Mouse (Mus musculus) liver, embryonic 15.5 days (tissue): ENCODE data around the gene Fanci. TPM values are rescaled to one million over a fixed set of nuclear protein-coding genes. Genes with fewer than 3 reads are reported as not detected.

Experiments
- ATAC-seq: fragments of 200-750 bp; cut with Nextera tagmentation; 2 replicates; pipeline ENCODE4 v1.8.0; 2017; ENCODE audit warnings: moderate number of reproducible peaks, mild to moderate bottlenecking, moderate library complexity; ENCODE audit not compliant: insufficient read depth
- H3K27ac ChIP-seq: fragments of 300-500 bp; sonication (generic); replicated peaks from 2 replicates; pipeline ENCODE4 v1.5.1; 2015; ENCODE audit warnings: mild to moderate bottlenecking, inconsistent platforms
- H3K27me3 ChIP-seq: fragments of 300-500 bp; sonication (generic); 2 replicates; pipeline ENCODE4 v1.6.1; 2015; ENCODE audit warnings: mild to moderate bottlenecking, inconsistent platforms
- H3K36me3 ChIP-seq: fragments of 300-500 bp; sonication (generic); replicated peaks from 2 replicates; pipeline ENCODE4 v1.6.1; 2015; ENCODE audit warnings: moderate library complexity, mild to moderate bottlenecking, inconsistent platforms
- H3K4me1 ChIP-seq: fragments of 300-500 bp; sonication (generic); replicated peaks from 2 replicates; pipeline ENCODE4 v1.6.1; 2015; ENCODE audit warnings: inconsistent platforms
- H3K4me2 ChIP-seq: fragments of 300-500 bp; sonication (generic); 2 replicates; pipeline ENCODE4 v1.6.1; 2015; ENCODE audit warnings: moderate library complexity, mild to moderate bottlenecking, inconsistent platforms
- H3K4me3 ChIP-seq: fragments of 300-500 bp; sonication (generic); replicated peaks from 2 replicates; pipeline ENCODE4 v1.5.1; 2015; ENCODE audit warnings: mild to moderate bottlenecking, inconsistent platforms
- H3K9ac ChIP-seq: fragments of 300-500 bp; sonication (generic); 2 replicates; pipeline ENCODE4 v1.6.1; 2015; ENCODE audit warnings: moderate library complexity, mild to moderate bottlenecking, inconsistent platforms
- H3K9me3 ChIP-seq: fragments of 300-500 bp; sonication (generic); replicated peaks from 2 replicates; pipeline ENCODE4 v1.6.1; 2016; ENCODE audit warnings: inconsistent platforms
- WGBS: fragments of 180-500 bp; shearing (Covaris S2); methylation state at CpG from one replicate; pipeline ENCODE4 v1.1.7; 2015; ENCODE audit warnings: mixed read lengths; ENCODE audit not compliant: insufficient replicate concordance; 5-methylcytosine and 5-hydroxymethylcytosine counted together
- polyA plus RNA-seq: library from polyadenylated mRNA; unstranded; fragments of >200 nt; fragmentation: Nextera tagmentation; extraction: Ambion mirVana; gene quantifications from 2 replicates; pipeline ENCODE4 v1.2.1, GENCODE M21; 2015

Fanci gene
- polyA plus RNA-seq, 1 experiment from 2014 or later, result 8.6 TPM

DNA sequence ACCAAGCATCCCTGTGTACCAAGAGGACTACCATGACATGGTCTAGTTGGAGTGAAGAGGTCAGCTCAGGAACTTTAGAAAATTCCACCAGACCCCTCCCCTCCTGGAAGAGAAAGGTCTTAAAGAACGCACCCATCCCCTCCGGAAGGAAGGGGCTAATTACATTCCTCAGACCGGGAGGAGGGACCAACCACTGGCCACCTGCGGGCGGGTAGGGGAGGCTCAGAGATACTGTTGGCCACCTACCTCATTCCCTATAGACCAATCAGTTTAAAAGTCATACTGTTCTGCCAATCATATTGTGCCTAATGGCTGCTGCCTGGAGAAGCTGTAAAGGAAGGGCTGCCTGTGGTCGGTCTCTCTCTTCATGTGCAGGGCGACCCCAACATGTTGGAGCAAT lies 3.7 kb upstream of the Fanci start:
- Histone ChIP-seq H3K4me2 (no peak overlapping the region), H3K27ac (no peak overlapping the region), H3K9ac (no peak overlapping the region), H3K4me1 (peaks cover 9% of the 10 kb centered on the region), H3K4me3 (no peak overlapping the region), H3K36me3 (no peaks in the 10 kb centered on the region), H3K9me3 (no peaks in the 10 kb centered on the region), H3K27me3 (no peaks in the 10 kb centered on the region)
- ATAC-seq, result no peak
- 45% methylated on average over 7 of the region's 7 CpGs for WGBS

DNA sequence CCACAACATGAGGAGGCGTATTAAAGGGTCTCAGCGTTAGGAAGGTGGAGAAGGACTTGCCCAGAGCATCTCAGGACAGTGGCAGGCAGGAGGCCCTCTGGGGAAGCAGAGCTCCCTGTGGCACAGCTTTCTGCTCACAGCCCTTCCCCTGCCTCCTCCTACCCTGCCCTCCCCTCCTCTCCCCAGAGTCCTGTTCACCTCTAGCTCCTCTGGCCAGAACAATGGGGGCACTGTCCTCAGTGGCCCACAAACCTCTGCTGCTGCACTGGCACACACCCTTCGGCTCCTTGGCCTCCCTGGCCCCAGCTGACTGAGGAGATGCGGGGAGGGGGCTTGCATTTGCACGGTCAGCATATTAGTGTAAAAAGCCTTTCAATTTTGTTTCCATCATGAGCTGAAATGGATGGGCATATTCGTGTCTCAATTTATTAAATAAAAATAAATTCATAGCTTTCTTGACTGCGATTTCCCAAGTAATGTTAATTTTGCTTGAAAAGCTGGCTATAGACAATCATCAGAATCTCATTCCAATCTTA lies 3.0 kb upstream of the Fanci start:
- H3K27me3 ChIP-seq, result no peaks in the 10 kb centered on the region
- H3K9ac ChIP-seq, result no peak overlapping the region
- no peak overlapping the region for H3K27ac ChIP-seq
- H3K4me2 ChIP-seq, result no peak overlapping the region
- peaks cover 15% of the 10 kb centered on the region for H3K4me1 ChIP-seq
- H3K4me3 ChIP-seq, result no peak overlapping the region
- no peak for ATAC-seq
- H3K36me3 ChIP-seq, result no peaks in the 10 kb centered on the region
- H3K9me3 ChIP-seq, result no peaks in the 10 kb centered on the region
- WGBS, result 67% methylated on average over 7 of the region's 7 CpGs

DNA sequence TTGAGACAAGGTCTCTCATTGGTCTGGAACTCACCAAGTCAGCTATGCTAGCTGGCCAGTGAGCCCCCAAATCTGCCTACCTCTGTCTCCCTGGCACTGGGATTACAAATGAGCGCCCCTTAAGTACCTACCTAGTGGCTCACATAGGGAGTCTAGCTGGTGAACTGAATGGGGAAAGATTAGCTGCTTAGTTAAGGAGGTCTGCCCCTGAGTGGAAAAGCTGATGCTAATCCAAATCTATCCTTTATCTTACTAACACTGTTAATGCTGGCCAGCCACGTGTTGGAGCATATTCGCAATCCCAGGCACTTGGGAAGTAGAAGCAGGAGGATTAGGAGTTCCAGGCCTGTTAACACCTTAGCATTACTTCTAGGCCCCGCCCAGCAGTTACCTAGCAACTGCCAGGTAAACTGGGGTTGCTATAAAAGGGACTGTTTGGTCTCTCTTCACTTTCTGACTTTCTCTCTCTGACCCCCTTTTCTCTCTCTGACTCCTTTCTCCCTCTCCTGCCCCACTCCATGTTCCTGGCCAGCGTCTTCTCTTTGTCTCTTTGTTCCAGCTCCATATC lies 1.5 kb upstream of the Fanci start:
- H3K36me3 ChIP-seq, result no peaks in the 10 kb centered on the region
- H3K27me3 ChIP-seq, result no peaks in the 10 kb centered on the region
- no peak overlapping the region for H3K27ac ChIP-seq
- WGBS, result 74% methylated on average over 5 of the region's 5 CpGs
- no peak overlapping the region for H3K4me2 ChIP-seq
- ATAC-seq, result no peak
- H3K4me3 ChIP-seq, result no peak overlapping the region
- no peak overlapping the region for H3K9ac ChIP-seq
- H3K4me1 ChIP-seq, result peaks cover 19% of the 10 kb centered on the region
- no peaks in the 10 kb centered on the region for H3K9me3 ChIP-seq

DNA sequence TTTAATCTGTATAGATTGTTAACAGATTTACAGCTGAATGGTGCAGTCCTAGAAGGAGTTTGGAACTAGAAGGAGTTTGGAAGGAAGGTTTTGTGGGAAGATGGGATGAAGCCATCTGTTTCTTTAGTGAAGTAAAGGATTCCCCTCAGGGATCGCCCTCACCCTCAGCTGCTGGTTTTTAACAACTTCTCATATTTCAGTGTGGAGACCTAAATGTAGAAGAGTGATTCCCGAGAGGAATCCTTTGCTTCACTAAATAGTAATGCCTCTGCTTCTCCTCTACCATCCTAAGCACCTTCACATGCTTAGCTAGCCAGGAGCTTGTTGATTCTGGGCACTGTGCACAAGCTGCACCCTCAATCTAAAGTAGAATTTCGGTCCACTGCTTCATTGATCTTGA lies 258 bp upstream of the Fanci start:
- 13% methylated on average over 3 of the region's 3 CpGs for WGBS
- 0 out of 2 replicates have a peak, but pooled peaks have one; percentile 1 for ATAC-seq
- H3K27ac ChIP-seq, result peak overlapping the region; percentile 91

DNA sequence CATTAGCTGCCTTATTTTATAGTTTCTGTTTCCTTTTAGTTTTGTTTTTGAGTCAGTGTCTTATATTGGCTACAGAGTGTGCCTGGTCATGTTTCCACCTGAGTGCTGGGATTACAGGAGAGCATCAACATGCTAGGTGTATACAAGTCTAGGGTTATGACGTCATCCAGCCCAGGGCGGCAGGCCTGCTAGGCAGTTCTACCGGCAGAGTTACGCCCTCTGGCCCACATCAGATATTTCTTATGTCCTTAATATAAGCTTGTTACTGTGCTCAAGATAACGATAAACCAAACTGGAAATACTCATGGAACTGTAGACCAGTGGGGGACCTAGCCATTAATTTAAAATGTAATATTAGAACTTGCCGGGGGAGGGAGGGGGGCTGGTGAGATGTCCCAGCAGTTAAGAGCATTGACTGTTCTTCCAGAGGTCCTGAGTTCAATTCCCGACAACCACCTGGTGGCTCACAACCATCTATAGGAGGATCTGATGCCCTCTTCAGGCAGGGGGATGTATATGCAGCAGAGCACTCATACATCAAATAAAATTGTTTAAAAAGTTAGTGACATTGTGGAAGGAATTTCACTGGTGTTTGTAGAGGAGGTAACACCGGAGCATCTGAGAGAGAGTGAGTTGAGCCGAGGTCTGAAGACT lies 1.3 kb downstream of the Fanci start:
- peak overlapping the region; percentile 91 for H3K27ac ChIP-seq
- H3K36me3 ChIP-seq, result peaks cover 13% of the 10 kb centered on the region; the same call in 1 of the 2 replicates
- peak overlapping the region; percentile 85 for H3K9ac ChIP-seq
- H3K4me2 ChIP-seq, result peak overlapping the region; percentile 96
- peak; percentile 71 for ATAC-seq
- H3K27me3 ChIP-seq, result no peaks in the 10 kb centered on the region
- peaks cover 19% of the 10 kb centered on the region for H3K4me1 ChIP-seq
- 35% methylated on average over 9 of the region's 9 CpGs for WGBS
- H3K9me3 ChIP-seq, result no peaks in the 10 kb centered on the region
- H3K4me3 ChIP-seq, result peak overlapping the region; percentile 88

More for the DNA sequence above, 258 bp upstream of the Fanci start:
- H3K27me3 ChIP-seq, result no peaks in the 10 kb centered on the region
- peak overlapping the region; percentile 96 for H3K4me2 ChIP-seq
- peak overlapping the region; percentile 88 for H3K4me3 ChIP-seq
- peaks cover 19% of the 10 kb centered on the region for H3K4me1 ChIP-seq
- peaks cover 6% of the 10 kb centered on the region; the same call in 1 of the 2 replicates for H3K36me3 ChIP-seq
- H3K9ac ChIP-seq, result peak overlapping the region; percentile 85
- no peaks in the 10 kb centered on the region for H3K9me3 ChIP-seq

DNA sequence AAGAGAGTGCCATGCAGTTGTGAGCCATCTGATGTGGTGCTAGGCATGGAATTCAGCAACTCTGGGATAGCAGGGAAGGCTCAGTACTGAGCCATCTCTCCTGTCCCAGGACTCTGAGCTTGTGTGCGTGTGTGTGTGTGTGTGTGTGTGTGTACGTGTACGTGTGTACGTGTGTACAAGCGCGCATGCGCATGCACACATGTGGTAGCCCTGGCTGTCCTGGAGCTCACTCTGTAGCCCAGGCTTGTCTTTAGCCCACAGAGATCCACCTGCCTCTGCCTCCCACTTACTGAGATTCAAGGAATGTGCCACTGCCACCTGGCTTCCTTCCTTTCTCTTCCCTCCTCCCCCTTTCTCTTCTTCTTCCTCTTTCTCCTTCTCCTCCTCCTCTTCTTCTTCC lies 2.2 kb downstream of the Fanci start:
- WGBS, result 93% methylated on average over 7 of the region's 7 CpGs
- Histone ChIP-seq H3K36me3 (peaks cover 13% of the 10 kb centered on the region; the same call in 1 of the 2 replicates), H3K27me3 (no peaks in the 10 kb centered on the region)

DNA sequence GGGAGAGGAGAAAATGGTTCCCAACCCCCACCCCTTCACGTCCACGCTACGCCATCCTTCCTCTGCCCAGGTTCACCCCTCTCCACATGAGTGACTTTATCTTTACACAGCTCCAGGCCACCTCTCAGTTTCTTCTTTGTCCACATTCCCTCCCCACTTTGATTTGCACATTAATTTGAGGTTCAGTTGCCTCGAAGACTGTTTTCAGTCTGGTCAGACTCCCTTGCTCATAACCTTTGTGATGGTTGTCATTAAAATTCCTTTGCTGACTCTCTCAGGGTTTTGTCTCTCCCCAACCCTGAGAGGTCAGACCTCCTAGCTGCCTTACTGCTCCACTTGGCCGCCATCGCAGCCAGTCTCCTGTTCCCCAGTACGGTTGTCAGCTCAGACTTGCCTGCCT lies 2.9 kb downstream of the Fanci start:
- H3K27me3 ChIP-seq, result no peaks in the 10 kb centered on the region
- no peak for ATAC-seq
- H3K4me2 ChIP-seq, result no peak overlapping the region
- H3K4me1 ChIP-seq, result peaks cover 21% of the 10 kb centered on the region
- no peak overlapping the region for H3K27ac ChIP-seq
- WGBS, result 81% methylated on average over 7 of the region's 7 CpGs
- no peak overlapping the region for H3K9ac ChIP-seq
- H3K9me3 ChIP-seq, result no peaks in the 10 kb centered on the region
- peaks cover 17% of the 10 kb centered on the region; the same call in 1 of the 2 replicates for H3K36me3 ChIP-seq
- H3K4me3 ChIP-seq, result no peak overlapping the region

More for the DNA sequence above, 2.2 kb downstream of the Fanci start:
- ATAC-seq, result no peak
- peak overlapping the region; percentile 96; the same call in 1 of the 2 replicates for H3K4me2 ChIP-seq
- H3K9ac ChIP-seq, result no peak overlapping the region
- no peak overlapping the region for H3K4me3 ChIP-seq
- peaks cover 21% of the 10 kb centered on the region for H3K4me1 ChIP-seq
- H3K9me3 ChIP-seq, result no peaks in the 10 kb centered on the region
- H3K27ac ChIP-seq, result no peak overlapping the region

DNA sequence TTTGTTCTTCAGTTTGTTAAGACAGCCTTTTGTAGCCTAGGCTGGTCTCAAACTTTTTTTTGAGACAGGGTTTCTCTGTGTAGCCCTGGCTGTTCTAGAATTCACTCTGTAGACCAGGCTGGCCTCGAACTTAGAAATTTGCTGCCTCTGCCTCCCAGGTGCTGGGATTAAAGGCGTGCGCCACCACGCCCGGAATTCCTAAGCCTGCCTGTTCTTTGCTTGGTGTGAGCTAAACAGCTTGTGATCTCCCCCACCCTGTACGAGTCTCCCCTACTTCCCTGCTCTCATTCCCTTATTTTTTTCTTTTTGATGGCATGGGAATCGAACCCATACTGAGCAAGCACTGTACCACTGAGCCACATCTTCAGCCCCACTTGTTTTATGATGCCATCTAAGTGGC lies 3.5 kb downstream of the Fanci start:
- Histone ChIP-seq H3K4me3 (no peak overlapping the region), H3K36me3 (peaks cover 17% of the 10 kb centered on the region; the same call in 1 of the 2 replicates), H3K27ac (no peak overlapping the region), H3K9ac (no peak overlapping the region), H3K27me3 (no peaks in the 10 kb centered on the region), H3K4me2 (no peak overlapping the region), H3K4me1 (peaks cover 21% of the 10 kb centered on the region), H3K9me3 (no peaks in the 10 kb centered on the region)
- WGBS, result 74% methylated on average over 7 of the region's 7 CpGs
- ATAC-seq, result no peak

DNA sequence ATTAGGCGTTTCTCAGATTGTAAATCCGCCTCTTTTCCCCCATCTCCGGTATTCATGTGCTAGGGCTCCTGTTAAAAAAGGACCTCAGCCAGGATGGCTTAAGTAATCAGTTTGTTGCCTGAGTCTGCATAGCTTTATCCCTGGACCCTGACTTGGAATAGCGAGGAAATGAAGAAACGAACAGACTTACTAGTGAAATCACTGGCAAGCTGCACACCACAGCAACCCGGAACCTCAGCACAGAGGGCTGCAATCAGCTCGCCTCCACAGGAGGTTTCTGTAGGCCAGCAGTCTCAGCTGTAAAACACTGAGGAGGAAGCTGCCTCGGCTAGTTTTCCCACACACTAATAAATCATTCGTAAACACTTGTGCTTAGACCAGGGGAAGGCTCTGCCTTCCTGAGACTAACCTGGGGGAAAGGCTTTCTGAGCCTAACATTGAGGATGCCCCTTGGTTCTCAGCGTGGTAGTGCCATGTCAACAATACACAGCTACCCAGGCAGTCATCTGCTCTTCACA lies 5.8 kb downstream of the Fanci start:
- WGBS, result 62% methylated on average over 10 of the region's 10 CpGs
- ATAC-seq, result no peak
- Histone ChIP-seq H3K9ac (no peak overlapping the region), H3K4me1 (peaks cover 16% of the 10 kb centered on the region), H3K27me3 (no peaks in the 10 kb centered on the region), H3K9me3 (no peaks in the 10 kb centered on the region), H3K4me2 (no peak overlapping the region), H3K4me3 (no peak overlapping the region), H3K36me3 (peaks cover 24% of the 10 kb centered on the region), H3K27ac (no peak overlapping the region)

DNA sequence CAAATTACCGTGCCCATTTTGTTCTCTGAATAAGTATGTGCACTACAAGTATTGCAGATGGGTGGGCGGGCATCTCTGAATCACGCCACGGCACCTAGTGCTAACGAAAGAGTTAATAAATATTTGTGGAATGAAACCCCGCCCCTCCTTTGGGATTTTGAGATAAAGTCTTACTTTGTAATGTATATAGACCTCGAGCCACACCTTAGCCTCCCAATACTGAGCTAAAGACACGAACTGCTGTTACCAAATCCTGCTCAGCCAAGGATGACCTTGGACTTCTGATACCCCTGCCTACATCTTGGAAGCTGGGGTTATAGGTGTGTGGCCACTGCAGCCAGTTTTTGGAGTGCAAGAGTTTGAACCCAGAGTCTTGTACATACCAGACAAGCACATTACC lies 6.7 kb downstream of the Fanci start:
- Histone ChIP-seq H3K9ac (no peak overlapping the region), H3K27ac (no peak overlapping the region), H3K36me3 (peaks cover 24% of the 10 kb centered on the region), H3K4me1 (peaks cover 8% of the 10 kb centered on the region), H3K4me3 (no peak overlapping the region), H3K27me3 (no peaks in the 10 kb centered on the region), H3K4me2 (no peak overlapping the region), H3K9me3 (no peaks in the 10 kb centered on the region)
- ATAC-seq, result no peak
- WGBS, result 54% methylated on average over 8 of the region's 8 CpGs

DNA sequence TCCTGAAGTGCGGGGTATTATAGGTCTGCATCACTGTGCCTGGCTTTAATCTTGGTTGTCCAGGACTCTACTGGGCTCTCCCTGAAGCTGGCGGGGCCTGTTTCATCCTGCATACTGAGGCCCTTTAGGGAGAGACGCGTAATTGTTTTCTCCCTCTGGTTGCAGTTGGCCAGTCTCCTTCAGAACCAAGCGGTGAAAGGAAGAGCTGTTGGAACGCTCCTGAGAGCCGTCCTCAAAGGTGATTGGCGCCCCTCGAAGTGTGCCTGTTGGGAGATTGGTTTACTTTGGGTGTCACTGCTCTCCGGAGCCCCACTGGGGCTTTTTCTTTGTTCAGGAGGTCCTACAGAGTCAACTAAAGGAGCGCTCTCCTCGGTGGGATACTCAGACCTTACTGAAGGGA lies 7.2 kb downstream of the Fanci start:
- ATAC-seq, result no peak
- H3K36me3 ChIP-seq, result peaks cover 24% of the 10 kb centered on the region
- H3K4me1 ChIP-seq, result peaks cover 3% of the 10 kb centered on the region; the same call in 1 of the 2 replicates
- H3K4me2 ChIP-seq, result no peak overlapping the region
- no peaks in the 10 kb centered on the region for H3K27me3 ChIP-seq
- H3K9ac ChIP-seq, result no peak overlapping the region
- H3K9me3 ChIP-seq, result no peaks in the 10 kb centered on the region
- H3K4me3 ChIP-seq, result no peak overlapping the region
- 81% methylated on average over 12 of the region's 12 CpGs for WGBS
- H3K27ac ChIP-seq, result no peak overlapping the region
